Mouse (Mus musculus): Measurements from ENCODE around the gene 9030624G23Rik. TPM values are rescaled to one million over a fixed set of nuclear protein-coding genes. Genes with fewer than 3 reads are reported as not detected.
"Not testable (repeated sequence)": the region's sequence is repeated elsewhere in the genome, so short reads cannot be mapped to it uniquely, and the experiment has no call there.

Gene 9030624G23Rik
- polyA plus RNA-seq (2012; rRNA removed) = 1.3 and 2.5 TPM in 2 replicates

GRCm38 (mm10) chr12:24097108-24097520, at the start of gene 9030624G23Rik:
9030624G23Rik (minus strand) TSS chr12:24097246.
- DNase-seq (ENCODE audit: low read depth) = peak; percentile 61

- DNase-seq (ENCODE audit: low read depth) = not testable (repeated sequence)
Measured at GRCm38 (mm10) chr12:24083096-24083495, 13.9 kb downstream of the 9030624G23Rik start.
